Mouse (Mus musculus) G1E (cell line): ENCODE results near the gene Tmprss3. TPM values are rescaled to one million over a fixed set of nuclear protein-coding genes. Genes with fewer than 3 reads are reported as not detected.

Experiments used
- ATAC-seq: 2 replicates; pipeline ENCODE4 v1.8.0; 2016; ENCODE audit warnings: mild to moderate bottlenecking; ENCODE audit not compliant: insufficient number of reproducible peaks, poor library complexity, low FRiP score, severe bottlenecking; ENCODE audit errors: extremely low read depth
- DNase-seq: peaks from one replicate; pipeline ENCODE4 v3.0.0; 2012; ENCODE audit warnings: low spot score
- H3K27me3 ChIP-seq: 2 replicates; pipeline ENCODE4 v1.6.1; 2012; ENCODE audit warnings: mild to moderate bottlenecking, low read length, inconsistent platforms; ENCODE audit not compliant: insufficient read depth
- H3K36me3 ChIP-seq: replicated peaks from 2 replicates; pipeline ENCODE3; 2012; ENCODE audit warnings: mild to moderate bottlenecking, inconsistent platforms
- H3K4me1 ChIP-seq: 2 replicates; pipeline ENCODE4 v1.6.1; 2012; ENCODE audit warnings: low read depth, low read length, inconsistent platforms, mixed read lengths; ENCODE audit not compliant: insufficient read depth
- H3K4me3 ChIP-seq: 2 replicates; pipeline ENCODE4 v1.5.1; 2012; ENCODE audit warnings: low read depth, mild to moderate bottlenecking, inconsistent platforms, low read length, moderate library complexity, mixed read lengths
- H3K9me3 ChIP-seq: replicated peaks from 2 replicates; pipeline ENCODE4 v1.6.1; 2012; ENCODE audit warnings: inconsistent platforms
- CTCF ChIP-seq: IDR thresholded peaks from 2 replicates; pipeline ENCODE4 v1.5.1; 2012; ENCODE audit warnings: low read depth, low read length, inconsistent platforms, mixed read lengths
- GATA1 ChIP-seq: IDR thresholded peaks from 2 replicates; pipeline ENCODE4 v1.6.1; 2012; ENCODE audit warnings: borderline replicate concordance, low read length, inconsistent platforms, mixed read lengths
- GATA2 ChIP-seq: IDR thresholded peaks from 2 replicates; pipeline ENCODE4 v1.6.1; 2012; ENCODE audit warnings: low read depth, low read length, inconsistent platforms, borderline replicate concordance
- POLR2AphosphoS5 ChIP-seq: IDR thresholded peaks from 2 replicates; pipeline ENCODE4 v1.6.1; 2012; ENCODE audit warnings: low read depth, low read length, inconsistent platforms; ENCODE audit not compliant: insufficient replicate concordance
- TAL1 ChIP-seq: conservative IDR thresholded peaks from 2 replicates; pipeline ENCODE4 v1.6.1; 2012; ENCODE audit warnings: low read depth, low read length, inconsistent platforms, mixed read lengths
- polyA plus RNA-seq: library from polyadenylated mRNA; stranded (reverse); fragments of >175 nt; gene quantifications from 2 replicates; pipeline ENCODE4 v1.2.3, GENCODE M21; 2012
- total RNA-seq, 2 experiments: library from RNA; stranded (forward) in 1 of 2; stranded (reverse) in 1 of 2; fragments of 200-1000 nt in 1 of 2; fragments of >200 nt in 1 of 2; fragmentation: Nextera tagmentation in 1 of 2; gene quantifications; 2 replicates each; pipeline ENCODE4 v1.2.3; 2014 to 2017

Gene Tmprss3
- total and polyA plus RNA-seq, 3 experiments, result not detected

GRCm38 (mm10) chr17:31222810-31223310, 24.1 kb upstream of the Tmprss3 start:
- no peak for DNase-seq
- H3K4me1 ChIP-seq, result no peaks in the 10 kb centered on the region
- ATAC-seq, result no peak

DNA sequence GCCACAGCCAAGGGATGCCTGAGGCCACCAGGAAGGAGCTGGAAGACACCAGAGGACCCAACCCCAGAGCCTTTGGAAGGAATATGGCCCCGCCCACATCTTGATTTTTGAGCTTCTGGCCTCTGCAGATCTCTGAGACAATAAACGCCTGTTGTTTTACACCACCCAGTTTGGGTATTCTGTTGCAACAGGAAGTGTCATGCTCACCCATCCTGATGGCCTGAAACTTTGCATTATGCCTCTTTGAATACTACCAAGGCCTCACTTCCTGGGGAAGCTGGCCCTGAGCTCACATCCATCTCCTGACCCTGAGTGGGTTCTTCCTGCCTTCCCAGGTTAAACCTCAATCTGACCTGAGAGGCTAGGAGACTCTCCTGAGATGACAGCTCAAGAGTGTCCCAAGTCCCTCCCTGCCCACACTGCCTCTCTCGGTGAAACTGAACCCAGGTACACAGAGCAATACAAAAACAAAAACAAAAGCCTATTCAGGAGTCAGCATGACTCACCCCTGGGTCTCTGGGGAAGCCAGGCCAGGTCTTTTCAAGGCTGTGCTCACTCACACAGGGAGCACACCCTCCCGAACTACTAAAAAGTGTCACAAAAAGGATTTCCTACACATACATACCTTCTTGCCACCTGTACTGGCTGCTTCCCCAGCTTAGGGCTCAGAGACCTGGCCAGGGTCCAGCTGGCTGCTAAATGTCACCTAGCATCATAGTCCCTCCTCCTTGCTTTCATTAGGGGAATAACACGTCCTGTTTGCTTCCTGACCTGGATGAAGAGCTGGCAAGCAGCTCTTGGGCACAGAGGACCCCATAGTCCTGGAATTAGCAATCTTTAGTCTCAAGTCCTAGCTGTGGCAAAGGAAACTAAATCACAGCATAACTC, 17.5 kb upstream of the Tmprss3 start:
- no peak for DNase-seq
- no peak for TF ChIP-seq CTCF
- no peak for TF ChIP-seq GATA1
- no peak for TF ChIP-seq TAL1
- TF ChIP-seq GATA2, result no peak
- TF ChIP-seq POLR2AphosphoS5, result no peak
- Histone ChIP-seq H3K9me3 (peaks cover 69% of the 10 kb centered on the region), H3K27me3 (no peaks in the 10 kb centered on the region), H3K4me1 (no peaks in the 10 kb centered on the region), H3K4me3 (no peak overlapping the region), H3K36me3 (no peaks in the 10 kb centered on the region)
- ATAC-seq, result no peak

More at GRCm38 (mm10) chr17:31222810-31223310, 24.1 kb upstream of the Tmprss3 start:
- no peak for TF ChIP-seq POLR2AphosphoS5
- TF ChIP-seq CTCF, result no peak
- no peak for TF ChIP-seq GATA2
- TF ChIP-seq GATA1, result no peak
- no peak for TF ChIP-seq TAL1
- H3K36me3 ChIP-seq, result no peaks in the 10 kb centered on the region
- H3K4me3 ChIP-seq, result no peak overlapping the region
- H3K9me3 ChIP-seq, result peaks cover 66% of the 10 kb centered on the region
- no peaks in the 10 kb centered on the region for H3K27me3 ChIP-seq

- no peak overlapping the region for H3K4me3 ChIP-seq
- peaks cover 84% of the 10 kb centered on the region for H3K9me3 ChIP-seq
- no peaks in the 10 kb centered on the region for H3K27me3 ChIP-seq
- H3K4me1 ChIP-seq, result no peaks in the 10 kb centered on the region
- TF ChIP-seq TAL1 (no peak), GATA1 (no peak), POLR2AphosphoS5 (no peak), GATA2 (no peak), CTCF (no peak)
- no peak for DNase-seq
- H3K36me3 ChIP-seq, result no peaks in the 10 kb centered on the region
- no peak for ATAC-seq
These were observed 13.1 kb upstream of the Tmprss3 start for GRCm38 (mm10) chr17:31211881-31212280.

- H3K36me3 ChIP-seq, result no peaks in the 10 kb centered on the region
- no peaks in the 10 kb centered on the region for H3K4me1 ChIP-seq
- H3K9me3 ChIP-seq, result peaks cover 82% of the 10 kb centered on the region
- no peak for ATAC-seq
- TF ChIP-seq CTCF (no peak), GATA1 (no peak), TAL1 (no peak), GATA2 (no peak), POLR2AphosphoS5 (no peak)
- H3K4me3 ChIP-seq, result no peak overlapping the region
- no peaks in the 10 kb centered on the region for H3K27me3 ChIP-seq
- no peak for DNase-seq
These were observed 11.5 kb upstream of the Tmprss3 start for GRCm38 (mm10) chr17:31210299-31210698.

GRCm38 (mm10) chr17:31209376-31209930, 10.7 kb upstream of the Tmprss3 start:
- Histone ChIP-seq H3K9me3 (peaks cover 79% of the 10 kb centered on the region), H3K36me3 (no peaks in the 10 kb centered on the region), H3K27me3 (no peaks in the 10 kb centered on the region), H3K4me1 (no peaks in the 10 kb centered on the region), H3K4me3 (no peak overlapping the region)
- no peak for TF ChIP-seq GATA1
- no peak for TF ChIP-seq CTCF
- no peak for TF ChIP-seq TAL1
- no peak for TF ChIP-seq GATA2
- TF ChIP-seq POLR2AphosphoS5, result no peak
- DNase-seq, result no peak
- no peak for ATAC-seq

- Histone ChIP-seq H3K4me1 (no peaks in the 10 kb centered on the region), H3K4me3 (no peak overlapping the region), H3K9me3 (peaks cover 75% of the 10 kb centered on the region), H3K36me3 (no peaks in the 10 kb centered on the region), H3K27me3 (no peaks in the 10 kb centered on the region)
- TF ChIP-seq CTCF (no peak), GATA2 (no peak), POLR2AphosphoS5 (no peak), GATA1 (no peak), TAL1 (no peak)
- ATAC-seq (no peak), DNase-seq (no peak)
These were observed 9.9 kb upstream of the Tmprss3 start for GRCm38 (mm10) chr17:31208654-31209053.
